ENCODE assay signal across 8 mouse cellular contexts in genomic region chr11:83291375-83292250, GRCm38 (mm10). TPM values are rescaled to one million over a fixed set of nuclear protein-coding genes. Genes with fewer than 3 reads are reported as not detected.
DNase-seq lines count a peak whose midpoint lies in the region.

No protein-coding gene starts in this region.

- under 1% methylated on average over 38 of the region's 38 CpGs for WGBS in hindbrain, embryonic 10.5 days

- no peaks in the 10 kb centered on the region for H3K9me3 ChIP-seq in hindbrain, embryonic 10.5 days

- peaks cover 27% of the 10 kb centered on the region for H3K36me3 ChIP-seq in hindbrain, embryonic 10.5 days

- H3K27me3 ChIP-seq in hindbrain, embryonic 10.5 days (ENCODE audit: insufficient read depth, poor library complexity, severe bottlenecking): no peaks in the 10 kb centered on the region

- peak overlapping the region; percentile 93 for H3K27ac ChIP-seq in hindbrain, embryonic 10.5 days

- H3K4me3 ChIP-seq in hindbrain, embryonic 10.5 days: peak overlapping the region; percentile 75

- peaks cover 29% of the 10 kb centered on the region for H3K4me1 ChIP-seq in hindbrain, embryonic 10.5 days (replicated peaks)

- DNase-seq in MEL-GATA-1-ER (ENCODE audit: extremely low read depth, low read depth): peak; percentile 91
- DNase-seq in cerebellum, adult 8-10 months: peak; percentile 94
- peak; percentile 93 for DNase-seq in forelimb bud, embryonic 11.5 days (ENCODE audit: low read depth, low spot score)
- DNase-seq in hindbrain, embryonic 10.5 days (ENCODE audit: low spot score): peak; percentile 94
- DNase-seq in layer of hippocampus, postnatal 10 days (ENCODE audit: low spot score in 2 of 2): peak; percentile 91 to 94
- DNase-seq in lung, postnatal 10 days: peak; percentile 97
- peak; percentile 92 for DNase-seq in ovary, postnatal 36 days (ENCODE audit: low spot score)
- DNase-seq in thymus, postnatal 25 days: peak; percentile 95

RNA-seq across cellular contexts. Expression of gene Slfn14, which starts 5.1 kb away (rescaled TPM):
- polyA plus RNA-seq in hindbrain, embryonic 10.5 days (2016; fragmentation: Nextera tagmentation; extraction: Ambion mirVana): 0.11 and 0.30 TPM in 2 replicates
- under 1 TPM in 1 of 2 experiments, not detected in 1; 0.09 TPM for total RNA-seq in layer of hippocampus, postnatal 10 days (2021)

RNA-seq across cellular contexts. Expression of gene Ap2b1, which starts 7.2 kb away (rescaled TPM):
- 78.9 and 89.2 TPM in 2 replicates for polyA plus RNA-seq in hindbrain, embryonic 10.5 days (2016; fragmentation: Nextera tagmentation; extraction: Ambion mirVana)
- 100 to 1,000 TPM; 337 to 348 TPM for total RNA-seq in layer of hippocampus, postnatal 10 days (2021)

RNA-seq across cellular contexts. Expression of gene Pex12, which starts 10.8 kb away (rescaled TPM):
- polyA plus RNA-seq in hindbrain, embryonic 10.5 days (2016; fragmentation: Nextera tagmentation; extraction: Ambion mirVana): 13.9 and 17.2 TPM in 2 replicates
- 10 to 100 TPM in 1 of 2 experiments, 1 to 10 TPM in 1; 9.2 to 11.1 TPM for total RNA-seq in layer of hippocampus, postnatal 10 days (2021)

Comparison
In these comparisons a context has a peak if more than half of its experiments do, and no peak if none do; other contexts are left out.
1. Peak in every context shown above with its lines: DNase-seq, H3K4me3 ChIP-seq and H3K27ac ChIP-seq.